Mouse (Mus musculus) cerebellum, adult 2 months (tissue): ENCODE measurements around the gene Copz1. TPM values are rescaled to one million over a fixed set of nuclear protein-coding genes. Genes with fewer than 3 reads are reported as not detected.
"Not testable (repeated sequence)": the region's sequence is repeated elsewhere in the genome, so short reads cannot be mapped to it uniquely, and the experiment has no call there.

Experiments used
- DNase-seq, 2 experiments: peaks; one replicate each; pipeline ENCODE4 v3.0.0; 2021
- H3K27ac ChIP-seq: fragments of 200-500 bp; 2 replicates; pipeline ENCODE4 v1.5.1; 2012; ENCODE audit warnings: low read length, control low read depth, inconsistent platforms; ENCODE audit not compliant: insufficient read depth
- H3K27me3 ChIP-seq: fragments of 200-500 bp; 2 replicates; pipeline ENCODE4 v1.6.1; 2012; ENCODE audit warnings: inconsistent platforms, mild to moderate bottlenecking, low read length, moderate library complexity; ENCODE audit not compliant: control insufficient read depth, insufficient read depth
- H3K4me1 ChIP-seq: fragments of 200-500 bp; 2 replicates; pipeline ENCODE4 v1.6.1; 2011; ENCODE audit warnings: low read length; ENCODE audit not compliant: control insufficient read depth, insufficient read depth
- H3K4me3 ChIP-seq: fragments of 200-500 bp; replicated peaks from 2 replicates; pipeline ENCODE3; 2011; ENCODE audit warnings: mild to moderate bottlenecking, low read depth, low read length, control low read depth; ENCODE audit not compliant: insufficient read depth
- CTCF ChIP-seq: fragments of 200-500 bp; IDR thresholded peaks from 2 replicates; pipeline ENCODE4 v1.5.1; 2011; ENCODE audit warnings: low read depth, mild to moderate bottlenecking, control low read depth, low read length, moderate library complexity, borderline replicate concordance; ENCODE audit not compliant: insufficient read depth
- POLR2A ChIP-seq: fragments of 200-500 bp; IDR thresholded peaks from 2 replicates; pipeline ENCODE4 v1.6.1; 2011; ENCODE audit warnings: low read length, control low read depth, borderline replicate concordance; ENCODE audit not compliant: insufficient read depth
- WGBS: fragments of 180-500 bp; shearing (Covaris S2); methylation state at CpG from one replicate; pipeline ENCODE4 v1.1.7; 2018; 5-methylcytosine and 5-hydroxymethylcytosine counted together
- polyA plus RNA-seq: library from polyadenylated mRNA; depleted of rRNA; stranded (reverse); fragments of >200 nt; gene quantifications from 2 replicates; pipeline ENCODE4 v1.2.3, GENCODE M21; 2012

The Copz1 gene
- polyA plus RNA-seq, 1 experiment = 117 TPM

- TF ChIP-seq POLR2A (no peak), CTCF (no peak)
- Histone ChIP-seq H3K4me3 (no peak overlapping the region), H3K27ac (no peak overlapping the region), H3K27me3 (no peaks in the 10 kb centered on the region; the same call in 1 of the 2 replicates), H3K4me1 (peaks cover 7% of the 10 kb centered on the region; the same call in 1 of the 2 replicates)
- 96% methylated on average over 6 of the region's 6 CpGs for WGBS
- no peak for DNase-seq
Observed at GRCm38 (mm10) chr15:103256210-103256986, 16.1 kb upstream of the Copz1 start.

GRCm38 (mm10) chr15:103257790-103258728 is 14.5 kb upstream of the Copz1 start, which contains the start of gene Nfe2:
Gene Nfe2, minus strand, starts transcription at chr15:103258403.
- Histone ChIP-seq H3K27me3 (no peaks in the 10 kb centered on the region; the same call in 1 of the 2 replicates), H3K27ac (no peak within 1 kb of the TSS), H3K4me3 (no peak within 1 kb of the TSS), H3K4me1 (peaks cover 7% of the 10 kb centered on the region; the same call in 1 of the 2 replicates)
- WGBS = 21% methylated on average over 15 of the region's 15 CpGs
- TF ChIP-seq CTCF (no peak), POLR2A (no peak)
- peak; percentile 26 to 28 for DNase-seq

GRCm38 (mm10) chr15:103259162-103259561 is 13.4 kb upstream of the Copz1 start:
- 80% methylated on average over 5 of the region's 5 CpGs for WGBS
- Histone ChIP-seq H3K4me1 (peaks cover 7% of the 10 kb centered on the region; the same call in 1 of the 2 replicates), H3K4me3 (no peak overlapping the region), H3K27me3 (no peaks in the 10 kb centered on the region; the same call in 1 of the 2 replicates), H3K27ac (no peak overlapping the region)
- no peak for DNase-seq
- TF ChIP-seq CTCF = no peak
- TF ChIP-seq POLR2A = no peak

- WGBS = 27% methylated on average over 1 of the region's 1 CpGs
- no peak for DNase-seq
Observed at GRCm38 (mm10) chr15:103259989-103260388, 12.5 kb upstream of the Copz1 start.

GRCm38 (mm10) chr15:103264794-103265193 is 7.7 kb upstream of the Copz1 start:
- DNase-seq = no peak
- H3K4me1 ChIP-seq = no peaks in the 10 kb centered on the region
- no peaks in the 10 kb centered on the region for H3K27me3 ChIP-seq
- H3K27ac ChIP-seq = no peak overlapping the region
- whole genome bisulfite sequencing = 92% methylated on average over 2 of the region's 2 CpGs
- no peak for TF ChIP-seq CTCF
- TF ChIP-seq POLR2A = no peak
- H3K4me3 ChIP-seq = no peak overlapping the region

More at GRCm38 (mm10) chr15:103259989-103260388, 12.5 kb upstream of the Copz1 start:
- TF ChIP-seq CTCF (no peak), POLR2A (no peak)
- Histone ChIP-seq H3K4me3 (no peak overlapping the region), H3K27me3 (no peaks in the 10 kb centered on the region), H3K27ac (no peak overlapping the region), H3K4me1 (peaks cover 5% of the 10 kb centered on the region; the same call in 1 of the 2 replicates)

- WGBS = 90% methylated on average over 4 of the region's 4 CpGs
- H3K4me3 ChIP-seq = no peak overlapping the region
- H3K27me3 ChIP-seq = no peaks in the 10 kb centered on the region
- no peak for DNase-seq
- no peaks in the 10 kb centered on the region; the same call in 1 of the 2 replicates for H3K4me1 ChIP-seq
- TF ChIP-seq CTCF (no peak), POLR2A (no peak)
- no peak overlapping the region for H3K27ac ChIP-seq
Observed at GRCm38 (mm10) chr15:103268903-103269302, 3.6 kb upstream of the Copz1 start.

- WGBS = 85% methylated on average over 3 of the region's 3 CpGs
- not testable (repeated sequence) for H3K4me1 ChIP-seq, DNase-seq, H3K27me3 ChIP-seq, H3K27ac ChIP-seq, H3K4me3 ChIP-seq
Observed at GRCm38 (mm10) chr15:103275943-103276342, 3.4 kb downstream of the Copz1 start.

- H3K27me3 ChIP-seq = no peaks in the 10 kb centered on the region
- H3K4me3 ChIP-seq = no peak overlapping the region
- 64% methylated on average over 7 of the region's 7 CpGs for WGBS
- DNase-seq = no peak
- H3K27ac ChIP-seq = no peak overlapping the region
- no peaks in the 10 kb centered on the region; the same call in 1 of the 2 replicates for H3K4me1 ChIP-seq
- TF ChIP-seq POLR2A (no peak), CTCF (no peak)
Observed at GRCm38 (mm10) chr15:103277949-103278348, 5.4 kb downstream of the Copz1 start.
